Mouse (Mus musculus) myocyte (in vitro differentiated cells): ENCODE results near the gene Platr17. TPM values are rescaled to one million over a fixed set of nuclear protein-coding genes. Genes with fewer than 3 reads are reported as not detected.
A peak's percentile ranks its signal among the peaks of the same experiment; 100 is the strongest.

ENCODE experiments used
- H3K27me3 ChIP-seq: one replicate; pipeline ENCODE4 v1.6.1; 2011; ENCODE audit not compliant: control insufficient read depth, insufficient read depth, insufficient read length
- H3K36me3 ChIP-seq: one replicate; pipeline ENCODE4 v1.6.1; 2011; ENCODE audit not compliant: control insufficient read depth, insufficient read depth
- H3K4me2 ChIP-seq: one replicate; pipeline ENCODE4 v1.6.1; 2011; ENCODE audit warnings: low read depth, control low read depth
- H3K4me3 ChIP-seq: one replicate; pipeline ENCODE4 v1.5.1; 2011; ENCODE audit warnings: mild to moderate bottlenecking, control low read depth, moderate library complexity
- H3K79me2 ChIP-seq: one replicate; pipeline ENCODE4 v1.6.1; 2011; ENCODE audit not compliant: control insufficient read depth, insufficient read depth
- H3ac ChIP-seq: one replicate; pipeline ENCODE4 v1.6.1; 2011; ENCODE audit not compliant: control insufficient read depth, insufficient read length
- CEBPB ChIP-seq: IDR thresholded peaks from 2 replicates; pipeline ENCODE4 v1.6.1; 2011; ENCODE audit warnings: mild to moderate bottlenecking, moderate library complexity; ENCODE audit not compliant: poor library complexity, insufficient read depth, severe bottlenecking
- E2F4 ChIP-seq: IDR thresholded peaks from one replicate; pipeline ENCODE4 v1.6.1; 2011; ENCODE audit warnings: mild to moderate bottlenecking, control low read depth, moderate library complexity; ENCODE audit not compliant: insufficient read depth
- MAX ChIP-seq: IDR thresholded peaks from one replicate; pipeline ENCODE4 v1.6.1; 2011; ENCODE audit warnings: low read depth, mild to moderate bottlenecking, control low read depth
- MYOD1 ChIP-seq, 3 experiments: IDR thresholded peaks; one replicate each; pipeline ENCODE4 v1.6.1; 2011; ENCODE audit warnings: control low read depth in 2 of 3, low read depth in 2 of 3, mild to moderate bottlenecking in 2 of 3, moderate library complexity in 1 of 3; ENCODE audit not compliant: insufficient read length in 2 of 3, control insufficient read depth in 1 of 3
- MYOG ChIP-seq, 3 experiments: IDR thresholded peaks; one replicate each; pipeline ENCODE4 v1.6.1; 2011; ENCODE audit warnings: control low read depth in 2 of 3, low read depth in 2 of 3, mild to moderate bottlenecking in 2 of 3; ENCODE audit not compliant: insufficient read length in 2 of 3, control insufficient read depth in 1 of 3, insufficient read depth in 1 of 3
- POLR2A ChIP-seq: IDR thresholded peaks from one replicate; pipeline ENCODE4 v1.6.1; 2011; ENCODE audit warnings: low read depth, mild to moderate bottlenecking, control low read depth, moderate library complexity; ENCODE audit not compliant: insufficient read length
- POLR2AphosphoS2 ChIP-seq: IDR thresholded peaks from one replicate; pipeline ENCODE4 v1.6.1; 2011; ENCODE audit warnings: low read depth, control low read depth; ENCODE audit not compliant: insufficient read length
- REST ChIP-seq: IDR thresholded peaks from one replicate; pipeline ENCODE4 v1.6.1; 2011; ENCODE audit warnings: mild to moderate bottlenecking, control low read depth, moderate library complexity; ENCODE audit not compliant: insufficient read depth, insufficient read length
- SRF ChIP-seq: IDR thresholded peaks from one replicate; pipeline ENCODE4 v1.6.1; 2011; ENCODE audit warnings: low read depth; ENCODE audit not compliant: control insufficient read depth, insufficient read length
- TCF12 ChIP-seq: IDR thresholded peaks from one replicate; pipeline ENCODE4 v1.6.1; 2011; ENCODE audit warnings: mild to moderate bottlenecking, control low read depth; ENCODE audit not compliant: poor library complexity, insufficient read depth, severe bottlenecking
- TCF3 ChIP-seq: IDR thresholded peaks from one replicate; pipeline ENCODE4 v1.6.1; 2011; ENCODE audit warnings: low read depth, control low read depth; ENCODE audit not compliant: insufficient read length
- USF1 ChIP-seq: IDR thresholded peaks from one replicate; pipeline ENCODE4 v1.6.1; 2011; ENCODE audit warnings: low read depth, mild to moderate bottlenecking, control low read depth, moderate library complexity
- polyA plus RNA-seq: library from polyadenylated mRNA; unstranded; fragments of >200 nt; fragmentation: generic; extraction: Trizol; gene quantifications from one replicate; pipeline ENCODE4 v1.2.1, GENCODE M21; 2012; ENCODE audit warnings: missing spikeins

Gene Platr17
- polyA plus RNA-seq, 1 experiment, result 0.17 TPM

- no peaks in the 10 kb centered on the region for H3K36me3 ChIP-seq
- no peaks in the 10 kb centered on the region for H3K27me3 ChIP-seq
- peak overlapping the region; percentile 86 for H3K4me2 ChIP-seq
- H3K79me2 ChIP-seq, result peaks cover 23% of the 10 kb centered on the region
- H3K4me3 ChIP-seq, result peak overlapping the region; percentile 81
- no peak overlapping the region for H3ac ChIP-seq
- no peak for TF ChIP-seq E2F4
- no peak for TF ChIP-seq USF1
- no peak for TF ChIP-seq MYOG (IDR thresholded peaks at IDR 0.05; ENCODE audit: control insufficient read depth in 1 of 3, insufficient read depth in 1 of 3, insufficient read length in 2 of 3, low read depth in 2 of 3)
- TF ChIP-seq MYOD1 (IDR thresholded peaks at IDR 0.05; ENCODE audit: control insufficient read depth in 1 of 3, insufficient read length in 2 of 3, low read depth in 2 of 3), result no peak
- no peak for TF ChIP-seq MAX
- TF ChIP-seq POLR2A, result no peak
Observed at GRCm38 (mm10) chr17:33938783-33939182, 33.8 kb downstream of the Platr17 start.

DNA sequence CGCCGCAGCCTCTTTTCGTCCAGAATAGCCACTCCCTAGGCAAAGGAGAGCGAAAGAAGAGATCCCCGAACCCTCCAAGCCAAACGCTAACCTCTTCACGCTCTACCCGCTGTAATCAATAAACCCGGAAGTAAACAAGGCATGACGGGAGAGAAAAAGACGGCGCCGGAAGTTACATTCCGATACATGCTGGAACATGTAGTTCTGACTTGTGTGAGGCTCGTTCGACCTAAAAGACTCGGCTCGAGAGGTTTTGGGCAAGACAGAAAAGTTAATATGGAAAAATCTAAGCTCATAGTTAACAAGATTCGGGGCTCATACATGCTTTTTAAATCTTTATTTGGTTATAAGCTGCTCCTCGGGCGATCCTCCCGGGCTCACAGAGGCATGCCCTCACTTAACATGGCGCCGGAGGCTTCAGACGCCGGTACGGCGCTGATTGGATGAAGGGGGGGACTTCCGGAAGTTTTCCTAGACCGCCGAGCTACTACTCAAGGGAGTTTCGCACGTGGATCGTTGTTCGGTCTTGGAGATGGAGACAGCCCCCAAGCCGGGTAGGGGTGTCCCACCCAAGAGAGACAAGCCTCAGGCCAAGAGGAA lies 35.4 kb downstream of the Platr17 start, which contains the start of the genes Pfdn6 and Wdr46:
Gene Pfdn6, minus strand, starts transcription at position 138 of the 600 bp plus-strand sequence.
Gene Wdr46, plus strand, starts transcription at position 455 of the 600 bp plus-strand sequence.
- no peak for TF ChIP-seq TCF3
- TF ChIP-seq REST, result no peak
- no peak for TF ChIP-seq USF1
- TF ChIP-seq SRF, result no peak
- peak; percentile 68 for TF ChIP-seq MAX
- no peak for TF ChIP-seq MYOG (IDR thresholded peaks at IDR 0.05; ENCODE audit: control insufficient read depth in 1 of 3, insufficient read depth in 1 of 3, insufficient read length in 2 of 3, low read depth in 2 of 3)
- no peak for TF ChIP-seq TCF12
- TF ChIP-seq CEBPB, result no peak
- TF ChIP-seq POLR2A, result peak; percentile 47
- TF ChIP-seq MYOD1 (IDR thresholded peaks at IDR 0.05; ENCODE audit: control insufficient read depth in 1 of 3, insufficient read length in 2 of 3, low read depth in 2 of 3), result no peak
- TF ChIP-seq POLR2AphosphoS2, result peak; percentile 25
- TF ChIP-seq E2F4, result peak; percentile 70
- no peaks in the 10 kb centered on the region for H3K27me3 ChIP-seq
- H3K79me2 ChIP-seq, result peaks cover 23% of the 10 kb centered on the region
- H3ac ChIP-seq, result peak within 1 kb of the TSS; percentile 24
- H3K4me2 ChIP-seq, result peak within 1 kb of the TSS; percentile 87
- no peaks in the 10 kb centered on the region for H3K36me3 ChIP-seq
- peak within 1 kb of the TSS; percentile 81 for H3K4me3 ChIP-seq

DNA sequence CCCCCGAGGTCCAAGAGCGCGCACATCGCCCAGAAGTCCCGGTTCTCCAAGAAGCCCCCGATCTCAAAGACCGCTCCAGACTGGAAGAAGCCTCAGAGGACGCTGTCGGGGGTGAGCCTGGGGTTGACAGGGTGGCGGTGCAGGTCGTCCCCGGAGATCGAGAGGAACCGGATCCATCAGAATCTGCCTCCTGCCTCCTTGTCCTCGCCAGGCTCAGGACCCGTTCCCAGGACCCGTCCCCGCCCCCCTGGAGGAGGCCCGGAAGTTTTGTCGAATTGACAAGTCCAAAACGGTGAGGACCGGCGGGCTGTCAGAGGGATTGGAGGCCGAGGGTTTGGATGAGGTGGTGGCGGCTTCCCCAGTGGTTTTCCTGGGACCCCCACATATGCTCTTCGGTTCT lies 36.0 kb downstream of the Platr17 start:
- H3K36me3 ChIP-seq, result no peaks in the 10 kb centered on the region
- H3K79me2 ChIP-seq, result peaks cover 23% of the 10 kb centered on the region
- H3K4me3 ChIP-seq, result peak overlapping the region; percentile 81

GRCm38 (mm10) chr17:33941381-33941780 lies 36.4 kb downstream of the Platr17 start:
- Histone ChIP-seq H3K4me3 (peak overlapping the region; percentile 81), H3K36me3 (no peaks in the 10 kb centered on the region), H3K79me2 (peaks cover 23% of the 10 kb centered on the region), H3K27me3 (no peaks in the 10 kb centered on the region), H3K4me2 (peak overlapping the region; percentile 87), H3ac (peak overlapping the region; percentile 24)
- TF ChIP-seq MAX (no peak), POLR2AphosphoS2 (no peak), USF1 (no peak), MYOG (IDR thresholded peaks at IDR 0.05; ENCODE audit: control insufficient read depth in 1 of 3, insufficient read depth in 1 of 3, insufficient read length in 2 of 3, low read depth in 2 of 3) (no peak), REST (no peak), E2F4 (no peak), TCF12 (no peak), CEBPB (no peak), SRF (no peak)

More for the DNA sequence above, 36.0 kb downstream of the Platr17 start:
- H3K4me2 ChIP-seq, result peak overlapping the region; percentile 87
- TF ChIP-seq POLR2A, result no peak
- TF ChIP-seq REST, result no peak
- no peak for TF ChIP-seq USF1
- TF ChIP-seq TCF3, result no peak
- TF ChIP-seq TCF12, result no peak
- no peak for TF ChIP-seq SRF
- TF ChIP-seq POLR2AphosphoS2, result no peak
- TF ChIP-seq MAX, result no peak
- TF ChIP-seq E2F4, result no peak
- TF ChIP-seq CEBPB, result no peak
- no peak for TF ChIP-seq MYOG (IDR thresholded peaks at IDR 0.05; ENCODE audit: control insufficient read depth in 1 of 3, insufficient read depth in 1 of 3, insufficient read length in 2 of 3, low read depth in 2 of 3)
- TF ChIP-seq MYOD1 (IDR thresholded peaks at IDR 0.05; ENCODE audit: control insufficient read depth in 1 of 3, insufficient read length in 2 of 3, low read depth in 2 of 3), result no peak
- peak overlapping the region; percentile 24 for H3ac ChIP-seq
- no peaks in the 10 kb centered on the region for H3K27me3 ChIP-seq

- Histone ChIP-seq H3K27me3 (no peaks in the 10 kb centered on the region), H3ac (no peak overlapping the region), H3K79me2 (peaks cover 23% of the 10 kb centered on the region), H3K4me2 (no peak overlapping the region), H3K4me3 (no peak overlapping the region), H3K36me3 (no peaks in the 10 kb centered on the region)
- TF ChIP-seq MYOD1 (IDR thresholded peaks at IDR 0.05; ENCODE audit: control insufficient read depth in 1 of 3, insufficient read length in 2 of 3, low read depth in 2 of 3) (no peak), CEBPB (no peak)
Observed at GRCm38 (mm10) chr17:33943454-33943853, 38.5 kb downstream of the Platr17 start.
